35 mouse cellular contexts compared by ENCODE assay signal in the genomic region with DNA sequence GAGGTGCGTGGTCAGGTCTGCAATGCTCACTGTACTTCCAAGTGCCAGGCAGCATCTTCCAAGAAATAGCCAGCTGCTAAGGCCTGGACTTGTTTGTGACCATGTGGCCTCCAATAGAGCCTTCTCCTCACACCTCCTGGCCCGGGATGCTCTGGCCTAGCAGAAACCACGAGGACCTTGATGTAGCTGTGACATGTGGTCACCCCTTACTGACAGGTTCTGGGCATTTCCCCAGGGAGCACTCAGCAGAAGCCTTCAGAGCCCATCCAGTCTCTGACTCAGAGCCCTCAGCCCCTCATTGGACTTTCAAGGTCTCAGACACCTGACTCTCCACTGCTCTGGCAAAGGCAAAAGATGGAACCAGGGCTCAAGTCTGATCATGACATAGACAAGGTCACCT. TPM values are rescaled to one million over a fixed set of nuclear protein-coding genes. Genes with fewer than 3 reads are reported as not detected.
DNase-seq lines count a peak whose midpoint lies in the region; ATAC-seq and TF ChIP-seq lines count a peak whose summit lies in the region.
"Had no signal": no experiment of that assay in that cellular context is flagged by ENCODE, and none has a peak within 500 bp of the region (broad histone marks: within the 10 kb centered on the region; RNA-seq: fewer than 3 reads in every experiment).

No protein-coding gene starts in this region.

- peaks cover 11% of the 10 kb centered on the region for H3K36me3 ChIP-seq in liver, embryonic 14.5 days (replicated peaks; ENCODE audit: control insufficient read depth, insufficient read depth, low read depth)

- TF ChIP-seq EP300 in liver, embryonic 14.5 days (IDR thresholded peaks at IDR 0.05; ENCODE audit: low read depth), result no peak

- DNase-seq in heart, adult 11 months, result peak; percentile 88
- no peak for DNase-seq in heart, postnatal 36 days
- DNase-seq in liver, embryonic 14.5 days (ENCODE audit: low read depth in 3 of 3, low spot score in 3 of 3), result no peak
- no peak for DNase-seq in liver
- DNase-seq in adrenal gland, postnatal 14 days, result peak; percentile 74
- DNase-seq in urinary bladder, postnatal 4 days (ENCODE audit: low spot score in 2 of 2), result no peak
- no peak for DNase-seq in spleen, postnatal 4 days (ENCODE audit: low spot score in 2 of 2)
- DNase-seq: cerebellum, adult 18-20 months; cerebellum, postnatal 10 days; kidney, adult 8-10 months; kidney, postnatal 10 days; lung, adult 18-20 months; lung, postnatal 4 days; retina, postnatal 1 day; right cerebral cortex, postnatal 14 days had no signal

- no peak overlapping the region for H3K4me2 ChIP-seq in liver, embryonic 14.5 days (ENCODE audit: low read depth)
- H3K4me2 ChIP-seq: heart, embryonic 15.5 days; hindbrain, embryonic 12.5 days; limb, embryonic 13.5 days; midbrain, embryonic 12.5 days; neural tube, embryonic 15.5 days; stomach, embryonic 15.5 days had no signal

- no peak for ATAC-seq in liver, embryonic 14.5 days (ENCODE audit: insufficient read depth)
- ATAC-seq: forebrain, embryonic 16.5 days; intestine, embryonic 16.5 days; lung, postnatal 0 days had no signal

- H3K9me3 ChIP-seq in liver, embryonic 14.5 days (ENCODE audit: control insufficient read depth, low read length), result no peaks in the 10 kb centered on the region
- H3K9me3 ChIP-seq: G1E; heart, embryonic 10.5 days; heart, embryonic 15.5 days; hindbrain, embryonic 12.5 days; limb, embryonic 13.5 days; megakaryocyte, embryonic 14.5 days; midbrain, embryonic 12.5 days; neural tube, embryonic 15.5 days; stomach, embryonic 15.5 days had no signal

- H3K9ac ChIP-seq in liver, embryonic 14.5 days (replicated peaks), result no peak overlapping the region
- H3K9ac ChIP-seq: heart, embryonic 15.5 days; hindbrain, embryonic 12.5 days; limb, embryonic 13.5 days; midbrain, embryonic 12.5 days; neural tube, embryonic 15.5 days; stomach, embryonic 15.5 days had no signal

- peak overlapping the region; percentile 8; the same call in 1 of the 2 replicates for H3K27ac ChIP-seq in liver, embryonic 14.5 days
- H3K27ac ChIP-seq: heart, embryonic 15.5 days; hindbrain, embryonic 12.5 days; limb, embryonic 13.5 days; midbrain, embryonic 12.5 days; neural tube, embryonic 15.5 days; stomach, embryonic 15.5 days had no signal

- 83% methylated on average over 3 of the region's 3 CpGs for WGBS in liver, embryonic 14.5 days (ENCODE audit: insufficient replicate concordance)

- H3K27me3 ChIP-seq in liver, embryonic 14.5 days (ENCODE audit: control insufficient read depth, insufficient read depth, low read length), result no peaks in the 10 kb centered on the region
- H3K27me3 ChIP-seq: CH12.LX; heart, embryonic 15.5 days; hindbrain, embryonic 12.5 days; limb, embryonic 13.5 days; megakaryocyte, embryonic 14.5 days; midbrain, embryonic 12.5 days; neural tube, embryonic 15.5 days; stomach, embryonic 15.5 days had no signal

- H3K4me1 ChIP-seq in liver, embryonic 14.5 days (replicated peaks; ENCODE audit: control insufficient read depth in 2 of 2, insufficient read depth in 2 of 2, low read length in 1 of 2), result peaks cover 38 to 43% of the 10 kb centered on the region in 2 experiments
- H3K4me1 ChIP-seq: heart, embryonic 15.5 days; limb, embryonic 13.5 days; midbrain, embryonic 12.5 days; neural tube, embryonic 15.5 days; stomach, embryonic 15.5 days had no signal

- intact Hi-C loops in heart, postnatal 36 days (cut with DNase I), result no loop called here

- TF ChIP-seq CTCF in liver, embryonic 14.5 days (IDR thresholded peaks at IDR 0.05; ENCODE audit: low read depth), result no peak

- H3K4me3 ChIP-seq in liver, embryonic 14.5 days (ENCODE audit: insufficient read depth in 1 of 2, low read depth in 2 of 2, low read length in 2 of 2), result no peak overlapping the region
- H3K4me3 ChIP-seq: erythroblast, embryonic 14.5 days; heart, embryonic 10.5 days; heart, embryonic 15.5 days; hindbrain, embryonic 12.5 days; limb, embryonic 13.5 days; midbrain, embryonic 12.5 days; neural tube, embryonic 15.5 days; stomach, embryonic 15.5 days had no signal

RNA-seq across cellular contexts. Expression of a gene that starts 16.9 kb away (rescaled TPM):
- total RNA-seq in heart, postnatal 36 days (2021), result 10 to 100 TPM; 53.9 to 62.9 TPM
- polyA plus RNA-seq in liver, embryonic 14.5 days (2012; rRNA removed), result 8.3 and 9.1 TPM in 2 replicates
- 12.8 and 14.6 TPM in 2 replicates for polyA plus RNA-seq in liver, embryonic 14.5 days (2014; fragmentation: Nextera tagmentation; extraction: Ambion mirVana)
- 27.5 and 28.5 TPM in 2 replicates for total RNA-seq in adrenal gland, postnatal 14 days (2021)

RNA-seq across cellular contexts. Expression of a gene that starts 26.5 kb away (rescaled TPM):
- 10 to 100 TPM; 32.6 to 36.1 TPM for total RNA-seq in heart, postnatal 36 days (2021)
- 35.3 and 39.9 TPM in 2 replicates for polyA plus RNA-seq in liver, embryonic 14.5 days (2012; rRNA removed)
- polyA plus RNA-seq in liver, embryonic 14.5 days (2014; fragmentation: Nextera tagmentation; extraction: Ambion mirVana), result 25.5 and 31.0 TPM in 2 replicates
- 62.0 and 79.0 TPM in 2 replicates for total RNA-seq in adrenal gland, postnatal 14 days (2021)

RNA-seq across cellular contexts. Expression of a gene that starts 32.7 kb away (rescaled TPM):
- 10 to 100 TPM in 1 of 2 experiments, 1 to 10 TPM in 1; 7.9 to 10.6 TPM for total RNA-seq in heart, postnatal 36 days (2021)
- 0.35 and 0.53 TPM in 2 replicates for polyA plus RNA-seq in liver, embryonic 14.5 days (2012; rRNA removed)
- 0.10 and 0.23 TPM in 2 replicates for polyA plus RNA-seq in liver, embryonic 14.5 days (2014; fragmentation: Nextera tagmentation; extraction: Ambion mirVana)
- total RNA-seq in adrenal gland, postnatal 14 days (2021), result 9.7 and 12.4 TPM in 2 replicates
- total RNA-seq: common myeloid progenitor, adult 5-6 weeks; monocyte, adult 5-6 weeks had no signal
- polyA plus RNA-seq: erythroblast, embryonic 14.5 days had no signal

RNA-seq across cellular contexts. Expression of a gene that starts 34.8 kb away (rescaled TPM):
- not detected for total RNA-seq in heart, postnatal 36 days (2021)
- polyA plus RNA-seq in liver, embryonic 14.5 days (2012; rRNA removed), result 0.04 TPM in 1 of 2 replicates, not detected in the other
- not detected in 2 replicates for polyA plus RNA-seq in liver, embryonic 14.5 days (2014; fragmentation: Nextera tagmentation; extraction: Ambion mirVana)
- total RNA-seq in adrenal gland, postnatal 14 days (2021), result 0.19 TPM in 1 of 2 replicates, not detected in the other
- total RNA-seq: CH12.LX; common myeloid progenitor, adult 5-6 weeks; G1E; heart, postnatal 25 days; left cerebral cortex, adult 18-20 months; left cerebral cortex, postnatal 36 days; monocyte, adult 5-6 weeks had no signal
- polyA plus RNA-seq: erythroblast, embryonic 14.5 days; G1E; gonadal fat pad, adult 2 months; limb, embryonic 13.5 days; lung, postnatal 0 days had no signal

RNA-seq across cellular contexts. Expression of a gene that starts 37.3 kb away (rescaled TPM):
- total RNA-seq in heart, postnatal 36 days (2021), result 100 to 1,000 TPM; 137 to 148 TPM
- polyA plus RNA-seq in liver, embryonic 14.5 days (2012; rRNA removed), result 2.9 and 4.1 TPM in 2 replicates
- 2.6 and 3.0 TPM in 2 replicates for polyA plus RNA-seq in liver, embryonic 14.5 days (2014; fragmentation: Nextera tagmentation; extraction: Ambion mirVana)
- 6.0 and 7.9 TPM in 2 replicates for total RNA-seq in adrenal gland, postnatal 14 days (2021)
- total RNA-seq: monocyte, adult 5-6 weeks had no signal

Comparison
In these comparisons a context has a peak if more than half of its experiments do, and no peak if none do; other contexts are left out.
1. DNase-seq: peak in heart, adult 11 months (single experiment) and adrenal gland, postnatal 14 days (single experiment); none in heart, postnatal 36 days (0 of 2), liver, embryonic 14.5 days (0 of 3), liver (single experiment), urinary bladder, postnatal 4 days (0 of 2) and spleen, postnatal 4 days (0 of 2).